14 mouse cellular contexts compared by ENCODE assay signal in genomic region chr14:122460226-122460625, GRCm38 (mm10). TPM values are rescaled to one million over a fixed set of nuclear protein-coding genes. Genes with fewer than 3 reads are reported as not detected.
DNase-seq lines count a peak whose midpoint lies in the region; ATAC-seq and TF ChIP-seq lines count a peak whose summit lies in the region.
"Had no signal": no experiment of that assay in that cellular context is flagged by ENCODE, and none has a peak within 500 bp of the region (broad histone marks: within the 10 kb centered on the region; RNA-seq: fewer than 3 reads in every experiment).

No protein-coding gene starts in this region.

- peak; percentile 27 to 48 for DNase-seq in cerebellum, postnatal 25 days
- no peak for DNase-seq in limb, embryonic 11.5 days (ENCODE audit: low spot score)
- no peak for DNase-seq in liver, postnatal 0 days
- no peak for DNase-seq in spleen, postnatal 14 days (ENCODE audit: low spot score in 2 of 2)
- DNase-seq in urinary bladder, postnatal 4 days (ENCODE audit: low spot score in 2 of 2), result no peak
- DNase-seq: adrenal gland, postnatal 10 days; heart, postnatal 4 days; liver, embryonic 13.5 days; thymus, postnatal 36 days had no signal

- no peaks in the 10 kb centered on the region for H3K9me3 ChIP-seq in forebrain, embryonic 15.5 days
- H3K9me3 ChIP-seq in limb, embryonic 11.5 days (ENCODE audit: control insufficient read depth, low read length), result no peaks in the 10 kb centered on the region
- H3K9me3 ChIP-seq in neural tube, embryonic 13.5 days, result no peaks in the 10 kb centered on the region
- no peaks in the 10 kb centered on the region for H3K9me3 ChIP-seq in liver, postnatal 0 days (ENCODE audit: low read length)
- H3K9me3 ChIP-seq: liver, embryonic 13.5 days had no signal

- peak overlapping the region; percentile 22 for H3K4me3 ChIP-seq in forebrain, embryonic 15.5 days
- H3K4me3 ChIP-seq in limb, embryonic 11.5 days (ENCODE audit: low read depth, low read length), result no peak overlapping the region
- peak overlapping the region; percentile 17 for H3K4me3 ChIP-seq in neural tube, embryonic 13.5 days
- no peak overlapping the region for H3K4me3 ChIP-seq in liver, postnatal 0 days (ENCODE audit: low read depth, low read length)
- H3K4me3 ChIP-seq: liver, embryonic 13.5 days had no signal

- ATAC-seq in forebrain, embryonic 15.5 days (replicated peaks), result no peak
- ATAC-seq in limb, embryonic 11.5 days (ENCODE audit: insufficient number of reproducible peaks, low FRiP score, low TSS enrichment, low read depth), result no peak
- ATAC-seq in neural tube, embryonic 13.5 days (ENCODE audit: low read depth), result no peak
- ATAC-seq in liver, postnatal 0 days, result no peak

- TF ChIP-seq CTCF in liver, postnatal 0 days (IDR thresholded peaks at IDR 0.05; ENCODE audit: low read depth), result no peak

- 35% methylated on average over 5 of the region's 5 CpGs for WGBS in forebrain, embryonic 15.5 days
- 38% methylated on average over 5 of the region's 5 CpGs for WGBS in limb, embryonic 11.5 days
- WGBS in neural tube, embryonic 13.5 days, result 32% methylated on average over 5 of the region's 5 CpGs
- 56% methylated on average over 5 of the region's 5 CpGs for WGBS in liver, postnatal 0 days (ENCODE audit: insufficient replicate concordance)

- peaks cover 29% of the 10 kb centered on the region for H3K4me1 ChIP-seq in forebrain, embryonic 15.5 days
- H3K4me1 ChIP-seq in limb, embryonic 11.5 days (ENCODE audit: control insufficient read depth, insufficient read depth, low read length), result peaks cover 20% of the 10 kb centered on the region; the same call in 1 of the 2 replicates
- H3K4me1 ChIP-seq in neural tube, embryonic 13.5 days (replicated peaks), result peaks cover 21% of the 10 kb centered on the region
- peaks cover 12% of the 10 kb centered on the region for H3K4me1 ChIP-seq in liver, postnatal 0 days (ENCODE audit: insufficient read depth)

- no peaks in the 10 kb centered on the region for H3K36me3 ChIP-seq in forebrain, embryonic 15.5 days
- H3K36me3 ChIP-seq in limb, embryonic 11.5 days (ENCODE audit: control insufficient read depth, insufficient read depth, low read length), result no peaks in the 10 kb centered on the region
- no peaks in the 10 kb centered on the region for H3K36me3 ChIP-seq in neural tube, embryonic 13.5 days
- H3K36me3 ChIP-seq in liver, postnatal 0 days (replicated peaks; ENCODE audit: insufficient read depth, low read length), result no peaks in the 10 kb centered on the region
- H3K36me3 ChIP-seq: liver, embryonic 13.5 days had no signal

- peak overlapping the region; percentile 54 for H3K27ac ChIP-seq in forebrain, embryonic 15.5 days (replicated peaks)
- H3K27ac ChIP-seq in limb, embryonic 11.5 days (replicated peaks; ENCODE audit: low read depth, low read length), result no peak overlapping the region
- H3K27ac ChIP-seq in neural tube, embryonic 13.5 days (replicated peaks), result 0 out of 2 replicates have a peak overlapping the region, but pooled peaks have one; percentile 23
- no peak overlapping the region for H3K27ac ChIP-seq in liver, postnatal 0 days (ENCODE audit: low read depth)
- H3K27ac ChIP-seq: liver, embryonic 13.5 days had no signal

- TF ChIP-seq EP300 in liver, postnatal 0 days (IDR thresholded peaks at IDR 0.05; ENCODE audit: low read depth), result no peak

- peaks cover 37% of the 10 kb centered on the region for H3K27me3 ChIP-seq in forebrain, embryonic 15.5 days
- H3K27me3 ChIP-seq in limb, embryonic 11.5 days (ENCODE audit: control insufficient read depth, insufficient read depth, low read length), result peaks cover 3% of the 10 kb centered on the region; the same call in 1 of the 2 replicates
- H3K27me3 ChIP-seq in neural tube, embryonic 13.5 days, result peaks cover 74% of the 10 kb centered on the region
- peaks cover 56% of the 10 kb centered on the region for H3K27me3 ChIP-seq in liver, postnatal 0 days (ENCODE audit: insufficient read depth, low read length)

- H3K4me2 ChIP-seq in forebrain, embryonic 15.5 days (replicated peaks), result peak overlapping the region; percentile 31
- H3K4me2 ChIP-seq in limb, embryonic 11.5 days (ENCODE audit: low read depth, severe bottlenecking), result peak overlapping the region; percentile 28
- peak overlapping the region; percentile 39 for H3K4me2 ChIP-seq in neural tube, embryonic 13.5 days
- no peak overlapping the region for H3K4me2 ChIP-seq in liver, postnatal 0 days (ENCODE audit: low read depth, low read length)
- H3K4me2 ChIP-seq: liver, embryonic 13.5 days had no signal

- peak overlapping the region; percentile 21; the same call in 1 of the 2 replicates for H3K9ac ChIP-seq in forebrain, embryonic 15.5 days (replicated peaks)
- no peak overlapping the region; the same call in 1 of the 2 replicates for H3K9ac ChIP-seq in limb, embryonic 11.5 days (ENCODE audit: low read length)
- 0 out of 2 replicates have a peak overlapping the region, but pooled peaks have one; percentile 18 for H3K9ac ChIP-seq in neural tube, embryonic 13.5 days
- H3K9ac ChIP-seq in liver, postnatal 0 days (replicated peaks), result no peak overlapping the region
- H3K9ac ChIP-seq: liver, embryonic 13.5 days had no signal

RNA-seq across cellular contexts. Expression of gene Zic5, which starts 5.3 kb away (rescaled TPM):
- polyA plus RNA-seq in forebrain, embryonic 15.5 days (2015; fragmentation: Nextera tagmentation; extraction: Ambion mirVana), result 14.2 and 15.2 TPM in 2 replicates
- 11.3 and 12.5 TPM in 2 replicates for polyA plus RNA-seq in limb, embryonic 11.5 days (2014; fragmentation: Nextera tagmentation; extraction: Ambion mirVana)
- polyA plus RNA-seq in neural tube, embryonic 13.5 days (2015; fragmentation: Nextera tagmentation; extraction: Ambion mirVana), result 8.4 and 8.6 TPM in 2 replicates
- not detected in 2 replicates for polyA plus RNA-seq in liver, postnatal 0 days (2015; fragmentation: Nextera tagmentation; extraction: Ambion mirVana)
- polyA plus RNA-seq: stomach, embryonic 14.5 days had no signal

RNA-seq across cellular contexts. Expression of gene Gm5089, which starts 9.3 kb away (rescaled TPM):
- 0.74 and 0.75 TPM in 2 replicates for polyA plus RNA-seq in forebrain, embryonic 15.5 days (2015; fragmentation: Nextera tagmentation; extraction: Ambion mirVana)
- 0.24 and 0.33 TPM in 2 replicates for polyA plus RNA-seq in limb, embryonic 11.5 days (2014; fragmentation: Nextera tagmentation; extraction: Ambion mirVana)
- 0.46 and 0.62 TPM in 2 replicates for polyA plus RNA-seq in neural tube, embryonic 13.5 days (2015; fragmentation: Nextera tagmentation; extraction: Ambion mirVana)
- not detected in 2 replicates for polyA plus RNA-seq in liver, postnatal 0 days (2015; fragmentation: Nextera tagmentation; extraction: Ambion mirVana)
- polyA plus RNA-seq: embryonic facial prominence, embryonic 14.5 days; kidney, embryonic 16.5 days; liver, embryonic 13.5 days; stomach, embryonic 14.5 days had no signal

RNA-seq across cellular contexts. Expression of gene Zic2, which starts 15.0 kb away (rescaled TPM):
- 8.4 and 9.3 TPM in 2 replicates for polyA plus RNA-seq in forebrain, embryonic 15.5 days (2015; fragmentation: Nextera tagmentation; extraction: Ambion mirVana)
- 5.1 and 5.6 TPM in 2 replicates for polyA plus RNA-seq in limb, embryonic 11.5 days (2014; fragmentation: Nextera tagmentation; extraction: Ambion mirVana)
- 8.2 and 10.2 TPM in 2 replicates for polyA plus RNA-seq in neural tube, embryonic 13.5 days (2015; fragmentation: Nextera tagmentation; extraction: Ambion mirVana)
- polyA plus RNA-seq in liver, postnatal 0 days (2015; fragmentation: Nextera tagmentation; extraction: Ambion mirVana), result not detected in 2 replicates
- polyA plus RNA-seq: kidney, embryonic 16.5 days; liver, embryonic 13.5 days; stomach, embryonic 14.5 days had no signal

RNA-seq across cellular contexts. Expression of gene Gm10837, which starts 30.2 kb away (rescaled TPM):
- 0.57 and 0.63 TPM in 2 replicates for polyA plus RNA-seq in forebrain, embryonic 15.5 days (2015; fragmentation: Nextera tagmentation; extraction: Ambion mirVana)
- 0.16 and 0.19 TPM in 2 replicates for polyA plus RNA-seq in limb, embryonic 11.5 days (2014; fragmentation: Nextera tagmentation; extraction: Ambion mirVana)
- polyA plus RNA-seq in neural tube, embryonic 13.5 days (2015; fragmentation: Nextera tagmentation; extraction: Ambion mirVana), result 0.19 and 0.29 TPM in 2 replicates
- polyA plus RNA-seq in liver, postnatal 0 days (2015; fragmentation: Nextera tagmentation; extraction: Ambion mirVana), result not detected in 2 replicates
- polyA plus RNA-seq: kidney, embryonic 16.5 days; liver, embryonic 13.5 days; stomach, embryonic 14.5 days had no signal

Comparison
In these comparisons a context has a peak if more than half of its experiments do, and no peak if none do; other contexts are left out.
1. DNase-seq: peak in cerebellum, postnatal 25 days (2 of 2); none in limb, embryonic 11.5 days (single experiment), liver, postnatal 0 days (single experiment), spleen, postnatal 14 days (0 of 2) and urinary bladder, postnatal 4 days (0 of 2).
2. H3K27ac ChIP-seq: peak in forebrain, embryonic 15.5 days (single experiment) and neural tube, embryonic 13.5 days (single experiment); none in limb, embryonic 11.5 days (single experiment) and liver, postnatal 0 days (single experiment).
3. H3K4me3 ChIP-seq: peak in forebrain, embryonic 15.5 days (single experiment) and neural tube, embryonic 13.5 days (single experiment); none in limb, embryonic 11.5 days (single experiment) and liver, postnatal 0 days (single experiment).
4. H3K9ac ChIP-seq: peak in forebrain, embryonic 15.5 days (single experiment) and neural tube, embryonic 13.5 days (single experiment); none in limb, embryonic 11.5 days (single experiment) and liver, postnatal 0 days (single experiment).